Comparison of ENCODE assay signal across 26 mouse cellular contexts in genomic region chrX:11681274-11681673, GRCm38 (mm10).
"Had no signal": no experiment of that assay in that cellular context is flagged by ENCODE, and none has a peak within 500 bp of the region (broad histone marks: within the 10 kb centered on the region; RNA-seq: fewer than 3 reads in every experiment).

No protein-coding gene starts in this region.

- H3K36me3 ChIP-seq: embryonic facial prominence, embryonic 10.5 days; embryonic facial prominence, embryonic 12.5 days; embryonic facial prominence, embryonic 13.5 days; embryonic facial prominence, embryonic 15.5 days; forebrain, embryonic 10.5 days; forebrain, embryonic 12.5 days; forebrain, embryonic 15.5 days; heart, embryonic 10.5 days had no signal

- DNase-seq: cerebellum, adult 9-10 months; cerebellum, adult 9-11 months; cerebellum, postnatal 10 days; cerebellum, postnatal 14 days; cerebellum, postnatal 25 days; cerebellum, postnatal 36 days; embryo, embryonic 11 days; forebrain, postnatal 0 days; gastrocnemius, adult 2 months; gastrocnemius, postnatal 10 days; gastrocnemius, postnatal 14 days; gastrocnemius, postnatal 25 days; gastrocnemius, postnatal 36 days; heart, adult 11 months; heart, adult 18-20 months; heart, adult 2 months had no signal

- H3K27me3 ChIP-seq: forebrain, embryonic 13.5 days; forebrain, embryonic 15.5 days had no signal

- H3K27ac ChIP-seq: embryonic facial prominence, embryonic 10.5 days; embryonic facial prominence, embryonic 12.5 days; embryonic facial prominence, embryonic 13.5 days; embryonic facial prominence, embryonic 15.5 days; forebrain, embryonic 10.5 days; forebrain, embryonic 12.5 days; forebrain, embryonic 13.5 days; forebrain, embryonic 15.5 days; gastrocnemius, adult 2 months; heart, adult 2 months; heart, embryonic 10.5 days had no signal

- H3K4me1 ChIP-seq: embryonic facial prominence, embryonic 10.5 days; embryonic facial prominence, embryonic 12.5 days; embryonic facial prominence, embryonic 13.5 days; embryonic facial prominence, embryonic 15.5 days; forebrain, embryonic 10.5 days; forebrain, embryonic 12.5 days; forebrain, embryonic 13.5 days; forebrain, embryonic 15.5 days; heart, embryonic 10.5 days had no signal

- H3K4me3 ChIP-seq: embryonic facial prominence, embryonic 10.5 days; embryonic facial prominence, embryonic 12.5 days; embryonic facial prominence, embryonic 13.5 days; embryonic facial prominence, embryonic 15.5 days; erythroblast, embryonic 14.5 days; forebrain, embryonic 10.5 days; forebrain, embryonic 12.5 days; forebrain, embryonic 13.5 days; forebrain, embryonic 15.5 days; gastrocnemius, adult 2 months; heart, adult 2 months; heart, embryonic 10.5 days had no signal

- H3K9ac ChIP-seq: embryonic facial prominence, embryonic 12.5 days; embryonic facial prominence, embryonic 13.5 days; embryonic facial prominence, embryonic 15.5 days; forebrain, embryonic 12.5 days; forebrain, embryonic 13.5 days; forebrain, embryonic 15.5 days; forebrain, postnatal 0 days had no signal

- H3K9me3 ChIP-seq: embryonic facial prominence, embryonic 10.5 days; embryonic facial prominence, embryonic 12.5 days; embryonic facial prominence, embryonic 13.5 days; embryonic facial prominence, embryonic 15.5 days; forebrain, embryonic 10.5 days; forebrain, embryonic 12.5 days; forebrain, embryonic 13.5 days; forebrain, embryonic 15.5 days; heart, embryonic 10.5 days had no signal
